Mouse (Mus musculus) embryonic facial prominence, embryonic 11.5 days (tissue): ENCODE data around the gene 4930404N11Rik. TPM values are rescaled to one million over a fixed set of nuclear protein-coding genes. Genes with fewer than 3 reads are reported as not detected.

ENCODE experiments used
- ATAC-seq: fragments of 200-750 bp; cut with Nextera tagmentation; replicated peaks from 2 replicates; pipeline ENCODE4 v1.8.0; 2017; ENCODE audit warnings: low read depth; ENCODE audit not compliant: insufficient number of reproducible peaks, low FRiP score, low TSS enrichment
- DNase-seq: peaks from one replicate; pipeline ENCODE4 v3.0.0-alpha.2; 2015; ENCODE audit warnings: low spot score
- H3K27ac ChIP-seq: fragments of 300-500 bp; sonication (generic); replicated peaks from 2 replicates; pipeline ENCODE4 v1.5.1; 2014; ENCODE audit warnings: mild to moderate bottlenecking, low read depth, low read length, control low read depth
- H3K27me3 ChIP-seq: fragments of 300-500 bp; sonication (generic); 2 replicates; pipeline ENCODE4 v1.6.1; 2014; ENCODE audit warnings: mild to moderate bottlenecking, low read length, moderate library complexity, mixed read lengths; ENCODE audit not compliant: control insufficient read depth, insufficient read depth
- H3K36me3 ChIP-seq: fragments of 300-500 bp; sonication (generic); replicated peaks from 2 replicates; pipeline ENCODE4 v1.6.1; 2014; ENCODE audit warnings: low read depth, mild to moderate bottlenecking, low read length, moderate library complexity, mixed read lengths; ENCODE audit not compliant: control insufficient read depth, insufficient read depth
- H3K4me1 ChIP-seq: fragments of 300-500 bp; sonication (generic); 2 replicates; pipeline ENCODE4 v1.6.1; 2014; ENCODE audit warnings: low read length, mixed read lengths; ENCODE audit not compliant: control insufficient read depth, insufficient read depth
- H3K4me2 ChIP-seq: fragments of 300-500 bp; sonication (generic); 2 replicates; pipeline ENCODE4 v1.6.1; 2014; ENCODE audit warnings: low read depth, mild to moderate bottlenecking, control low read depth, low read length, moderate library complexity
- H3K4me3 ChIP-seq: fragments of 300-500 bp; sonication (generic); 2 replicates; pipeline ENCODE4 v1.5.1; 2014; ENCODE audit warnings: low read depth, low read length, control low read depth
- H3K9ac ChIP-seq: fragments of 300-500 bp; sonication (generic); replicated peaks from 2 replicates; pipeline ENCODE4 v1.6.1; 2014; ENCODE audit warnings: mild to moderate bottlenecking, control low read depth, low read length
- H3K9me3 ChIP-seq: fragments of 300-500 bp; sonication (generic); replicated peaks from 2 replicates; pipeline ENCODE4 v1.6.1; 2016; ENCODE audit warnings: mild to moderate bottlenecking, low read length, inconsistent platforms, mixed read lengths; ENCODE audit not compliant: control insufficient read depth
- WGBS: fragments of 180-500 bp; shearing (Covaris S2); extraction: QIAGEN DNeasy Blood & Tissue Kit; methylation state at CpG from one replicate; pipeline ENCODE4 v1.1.7; 2014; 5-methylcytosine and 5-hydroxymethylcytosine counted together
- polyA plus RNA-seq: library from polyadenylated mRNA; unstranded; fragments of >200 nt; fragmentation: Nextera tagmentation; extraction: Ambion mirVana; gene quantifications from 2 replicates; pipeline ENCODE4 v1.2.1, GENCODE M21; 2014

The 4930404N11Rik gene
- polyA plus RNA-seq, 1 experiment from 2014 or later = not detected

DNA sequence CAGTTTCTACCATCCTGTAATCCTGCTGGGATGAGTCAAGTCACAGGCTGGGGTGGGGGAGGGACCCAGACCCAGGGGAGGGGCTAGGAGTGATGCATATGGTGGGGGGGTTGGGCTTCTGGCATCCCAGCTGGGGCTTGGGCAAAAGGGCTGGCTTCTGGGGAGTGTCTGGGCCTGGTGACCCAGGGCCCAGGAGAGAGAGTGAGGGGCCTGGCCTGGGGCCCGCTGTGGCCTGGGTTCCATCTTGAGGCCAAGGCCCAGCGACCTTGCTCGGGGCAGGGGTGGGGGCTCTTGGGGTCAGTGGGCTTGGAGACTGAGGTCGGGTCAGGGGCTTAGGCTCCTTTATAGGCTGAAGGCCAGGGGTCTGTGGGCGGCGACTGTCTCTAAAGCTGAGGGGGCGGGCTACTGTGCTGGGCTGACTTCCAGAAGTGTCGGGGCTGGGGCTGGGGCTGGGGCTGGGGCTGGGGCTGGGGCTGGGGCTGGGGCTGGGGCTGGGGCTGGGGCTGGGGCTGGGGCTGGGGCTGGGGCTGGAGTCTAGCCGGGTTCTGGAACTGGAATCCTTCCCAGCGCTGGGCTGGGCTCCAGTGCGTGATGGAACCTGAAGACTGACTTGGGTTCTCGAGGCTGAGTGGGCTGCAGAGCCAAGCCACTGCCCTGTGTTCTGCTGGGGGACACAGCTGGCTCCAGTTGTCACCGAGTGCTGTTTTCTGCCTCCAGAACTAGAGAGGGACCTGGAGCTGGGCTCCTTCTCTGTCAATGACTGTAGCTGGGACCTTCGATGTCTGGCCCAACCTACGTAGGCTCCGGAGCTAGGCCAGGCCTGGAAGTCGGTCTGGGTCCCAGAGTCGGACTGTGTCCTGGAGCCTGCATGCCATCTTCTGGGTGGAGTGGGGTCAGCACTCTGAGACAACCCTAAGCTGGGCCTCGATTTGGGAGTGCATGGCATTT, 29.9 kb downstream of the 4930404N11Rik start:
- peak; percentile 45 for DNase-seq
- no peak overlapping the region for H3K4me3 ChIP-seq
- peak; percentile 44; the same call in 1 of the 2 replicates for ATAC-seq
- H3K4me2 ChIP-seq = no peak overlapping the region; the same call in 1 of the 2 replicates
- H3K36me3 ChIP-seq = no peaks in the 10 kb centered on the region
- H3K9ac ChIP-seq = peak overlapping the region; percentile 18
- H3K27ac ChIP-seq = no peak overlapping the region
- H3K27me3 ChIP-seq = peaks cover 10% of the 10 kb centered on the region; the same call in 1 of the 2 replicates
- WGBS = 35% methylated on average over 18 of the region's 19 CpGs
- H3K4me1 ChIP-seq = peaks cover 5% of the 10 kb centered on the region
- H3K9me3 ChIP-seq = no peaks in the 10 kb centered on the region

DNA sequence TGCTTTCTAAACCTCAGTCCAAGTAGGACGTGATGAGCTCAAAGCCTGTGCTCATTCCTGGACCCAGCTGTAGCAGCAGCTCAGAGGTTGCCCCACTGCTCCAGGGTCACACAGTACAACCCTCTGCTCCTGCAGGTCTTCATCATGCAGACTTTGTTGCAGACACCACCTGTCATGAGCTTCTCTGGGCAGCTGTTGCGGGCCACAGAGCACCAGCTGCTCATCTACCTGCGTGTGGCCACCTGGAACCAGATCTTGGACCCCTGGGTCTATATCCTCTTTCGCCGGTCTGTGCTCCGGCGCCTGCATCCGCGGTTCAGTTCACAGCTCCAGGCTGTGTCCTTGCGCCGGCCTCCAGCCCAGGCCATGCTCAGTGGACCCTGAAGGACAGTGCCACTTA, 31.3 kb downstream of the 4930404N11Rik start:
- WGBS = 63% methylated on average over 11 of the region's 11 CpGs
- Histone ChIP-seq H3K9ac (no peak overlapping the region), H3K36me3 (no peaks in the 10 kb centered on the region), H3K27me3 (peaks cover 10% of the 10 kb centered on the region; the same call in 1 of the 2 replicates), H3K4me1 (peaks cover 5% of the 10 kb centered on the region), H3K9me3 (no peaks in the 10 kb centered on the region), H3K4me2 (no peak overlapping the region), H3K4me3 (no peak overlapping the region), H3K27ac (no peak overlapping the region)
- DNase-seq = no peak
- ATAC-seq = no peak

- peaks cover 5% of the 10 kb centered on the region for H3K4me1 ChIP-seq
- DNase-seq (no peak), ATAC-seq (no peak)
- H3K27ac ChIP-seq = no peak overlapping the region
- peak overlapping the region; percentile 6; the same call in 1 of the 2 replicates for H3K4me3 ChIP-seq
- H3K4me2 ChIP-seq = peak overlapping the region; percentile 19
- no peaks in the 10 kb centered on the region for H3K9me3 ChIP-seq
- H3K36me3 ChIP-seq = no peaks in the 10 kb centered on the region
- H3K9ac ChIP-seq = peak overlapping the region; percentile 39
- 10% methylated on average over 29 of the region's 29 CpGs for WGBS
- H3K27me3 ChIP-seq = peaks cover 10% of the 10 kb centered on the region; the same call in 1 of the 2 replicates
These were observed 33.3 kb downstream of the 4930404N11Rik start for GRCm38 (mm10) chr10:81332277-81332676.

DNA sequence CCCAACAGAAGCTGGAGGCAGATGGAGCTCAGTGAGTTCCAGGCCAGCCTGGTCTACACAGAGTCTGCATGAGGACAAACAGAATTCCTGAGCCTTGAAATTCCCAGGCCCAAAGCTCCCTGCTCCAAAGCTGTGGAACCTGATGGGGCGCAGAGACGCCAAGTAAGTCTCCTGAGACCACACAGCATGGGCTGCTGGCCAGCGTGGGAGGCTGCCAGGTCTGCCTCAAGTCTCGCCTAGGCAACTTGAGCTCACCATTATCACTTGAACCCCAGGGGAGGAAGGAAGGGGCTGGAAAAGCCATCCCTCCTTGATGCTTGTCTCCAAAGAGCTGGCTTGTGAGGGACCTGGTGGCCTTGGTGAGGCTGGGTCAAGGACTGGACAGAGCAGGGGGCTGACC, 35.6 kb downstream of the 4930404N11Rik start:
- H3K4me2 ChIP-seq = no peak overlapping the region
- peaks cover 10% of the 10 kb centered on the region; the same call in 1 of the 2 replicates for H3K27me3 ChIP-seq
- no peak overlapping the region for H3K4me3 ChIP-seq
- H3K27ac ChIP-seq = no peak overlapping the region
- ATAC-seq = no peak
- no peaks in the 10 kb centered on the region for H3K9me3 ChIP-seq
- H3K9ac ChIP-seq = no peak overlapping the region
- no peak for DNase-seq
- 63% methylated on average over 4 of the region's 4 CpGs for WGBS
- H3K4me1 ChIP-seq = no peaks in the 10 kb centered on the region; the same call in 1 of the 2 replicates
- H3K36me3 ChIP-seq = peaks cover 16% of the 10 kb centered on the region

GRCm38 (mm10) chr10:81329194-81329975, 36.2 kb downstream of the 4930404N11Rik start:
- H3K4me1 ChIP-seq = no peaks in the 10 kb centered on the region; the same call in 1 of the 2 replicates
- DNase-seq = no peak
- no peak overlapping the region for H3K4me2 ChIP-seq
- peaks cover 17% of the 10 kb centered on the region for H3K36me3 ChIP-seq
- H3K27me3 ChIP-seq = peaks cover 10% of the 10 kb centered on the region; the same call in 1 of the 2 replicates
- H3K27ac ChIP-seq = no peak overlapping the region; the same call in 1 of the 2 replicates
- no peak for ATAC-seq
- no peaks in the 10 kb centered on the region for H3K9me3 ChIP-seq
- WGBS = 66% methylated on average over 10 of the region's 10 CpGs
- H3K4me3 ChIP-seq = no peak overlapping the region
- H3K9ac ChIP-seq = no peak overlapping the region; the same call in 1 of the 2 replicates

DNA sequence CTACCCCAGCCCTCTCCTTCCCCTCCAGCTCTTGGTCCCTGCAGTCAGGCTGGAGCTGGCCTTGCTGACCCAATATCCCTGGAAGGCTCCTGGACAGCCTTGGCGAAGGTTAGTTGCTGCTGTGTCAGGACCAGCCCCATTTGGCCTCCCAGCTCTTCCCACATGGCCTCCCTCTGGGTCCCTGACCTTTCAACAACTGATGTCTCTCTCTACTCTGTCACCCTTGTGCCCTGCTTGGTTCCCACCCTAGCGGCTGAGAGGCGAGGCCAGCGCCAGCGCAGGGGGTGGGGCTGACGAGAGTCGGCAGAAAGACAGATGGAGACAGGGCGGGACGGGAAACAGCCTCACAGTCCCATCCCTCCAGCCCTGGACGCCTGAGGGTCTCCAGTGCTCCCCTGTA, 37.2 kb downstream of the 4930404N11Rik start, which contains the start of gene Tbxa2r:
TSS of gene Tbxa2r (plus strand) at position 346 of the 400 bp plus-strand sequence.
- no peak within 1 kb of the TSS; the same call in 1 of the 2 replicates for H3K27ac ChIP-seq

DNA sequence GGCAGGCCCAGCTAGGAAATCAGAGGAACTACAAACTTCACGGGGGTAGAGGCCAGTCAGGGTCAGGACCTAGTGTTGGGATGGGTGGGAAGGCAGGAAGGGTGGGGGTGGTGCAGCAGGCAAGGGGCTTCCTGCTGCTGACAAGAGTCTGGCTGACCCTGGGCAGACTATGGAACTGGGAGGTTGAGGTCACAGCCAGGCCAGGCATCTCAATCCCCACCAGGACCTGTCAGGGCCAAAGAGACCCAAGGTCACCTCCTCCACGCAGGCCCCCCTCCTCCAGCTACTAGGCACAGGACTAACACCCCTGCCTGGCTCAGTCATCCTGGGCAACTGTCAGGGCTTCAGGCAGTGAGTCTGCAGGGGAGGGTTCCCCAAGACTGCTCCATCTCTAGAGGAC, 37.7 kb downstream of the 4930404N11Rik start:
- Histone ChIP-seq H3K4me1 (no peaks in the 10 kb centered on the region; the same call in 1 of the 2 replicates), H3K36me3 (peaks cover 26% of the 10 kb centered on the region), H3K27me3 (peaks cover 8% of the 10 kb centered on the region; the same call in 1 of the 2 replicates), H3K9me3 (no peaks in the 10 kb centered on the region), H3K27ac (no peak overlapping the region), H3K4me3 (no peak overlapping the region), H3K9ac (peak overlapping the region; percentile 9; the same call in 1 of the 2 replicates), H3K4me2 (no peak overlapping the region)
- ATAC-seq (no peak), DNase-seq (no peak)
- WGBS = 15% methylated on average over 2 of the region's 2 CpGs

More for the DNA sequence above, 37.2 kb downstream of the 4930404N11Rik start, which contains the start of gene Tbxa2r:
- Histone ChIP-seq H3K4me2 (no peak within 1 kb of the TSS), H3K9me3 (no peaks in the 10 kb centered on the region), H3K36me3 (peaks cover 24% of the 10 kb centered on the region), H3K4me3 (no peak within 1 kb of the TSS), H3K9ac (peak within 1 kb of the TSS; percentile 9; the same call in 1 of the 2 replicates), H3K4me1 (no peaks in the 10 kb centered on the region; the same call in 1 of the 2 replicates), H3K27me3 (peaks cover 10% of the 10 kb centered on the region; the same call in 1 of the 2 replicates)
- 13% methylated on average over 10 of the region's 10 CpGs for WGBS
- DNase-seq (no peak), ATAC-seq (0 out of 2 replicates have a peak, but pooled peaks have one; percentile 8)
